Mouse (Mus musculus) midbrain, postnatal 0 days (tissue): ENCODE measurements around the gene Kif4. TPM values are rescaled to one million over a fixed set of nuclear protein-coding genes. Genes with fewer than 3 reads are reported as not detected.

ENCODE experiments used
- ATAC-seq: fragments of 200-750 bp; cut with Nextera tagmentation; 2 replicates; pipeline ENCODE4 v1.8.0; 2017; ENCODE audit warnings: moderate number of reproducible peaks, mild to moderate bottlenecking, moderate TSS enrichment, moderate library complexity; ENCODE audit not compliant: low FRiP score
- DNase-seq: peaks from one replicate; pipeline ENCODE4 v3.0.0-alpha.2; 2015; ENCODE audit warnings: low spot score
- H3K27ac ChIP-seq: fragments of 300-500 bp; sonication (generic); 2 replicates; pipeline ENCODE4 v1.5.1; 2014; ENCODE audit warnings: low read depth, mild to moderate bottlenecking, low read length, mixed read lengths
- H3K27me3 ChIP-seq: fragments of 300-500 bp; sonication (generic); 2 replicates; pipeline ENCODE4 v1.6.1; 2014; ENCODE audit warnings: low read length, control low read depth, mixed read lengths; ENCODE audit not compliant: insufficient read depth
- H3K36me3 ChIP-seq: fragments of 300-500 bp; sonication (generic); 2 replicates; pipeline ENCODE4 v1.6.1; 2014; ENCODE audit warnings: low read length, control low read depth, mixed read lengths; ENCODE audit not compliant: insufficient read depth
- H3K4me1 ChIP-seq: fragments of 300-500 bp; sonication (generic); 2 replicates; pipeline ENCODE4 v1.6.1; 2014; ENCODE audit warnings: mild to moderate bottlenecking, control low read depth, antibody characterized with exemption, low read length, mixed read lengths; ENCODE audit not compliant: insufficient read depth
- H3K4me2 ChIP-seq: fragments of 300-500 bp; sonication (generic); 2 replicates; pipeline ENCODE4 v1.6.1; 2014; ENCODE audit warnings: low read depth, mild to moderate bottlenecking, low read length, mixed read lengths; ENCODE audit not compliant: poor library complexity, severe bottlenecking
- H3K4me3 ChIP-seq: fragments of 300-500 bp; sonication (generic); 2 replicates; pipeline ENCODE4 v1.5.1; 2014; ENCODE audit warnings: low read depth, mild to moderate bottlenecking, low read length, moderate library complexity
- H3K9ac ChIP-seq: fragments of 300-500 bp; sonication (generic); replicated peaks from 2 replicates; pipeline ENCODE4 v1.6.1; 2014; ENCODE audit warnings: mild to moderate bottlenecking, low read length, moderate library complexity, mixed read lengths; ENCODE audit not compliant: poor library complexity, severe bottlenecking
- H3K9me3 ChIP-seq: fragments of 300-500 bp; sonication (generic); 2 replicates; pipeline ENCODE4 v1.6.1; 2016; ENCODE audit warnings: low read length, control low read depth
- CTCF ChIP-seq: IDR thresholded peaks from 2 replicates; pipeline ENCODE4 v1.5.1; 2016; ENCODE audit warnings: antibody characterized with exemption, mild to moderate bottlenecking
- WGBS: fragments of 180-500 bp; shearing (Covaris S2); extraction: QIAGEN DNeasy Blood & Tissue Kit; methylation state at CpG from one replicate; pipeline ENCODE4 v1.1.7; 2014; 5-methylcytosine and 5-hydroxymethylcytosine counted together
- polyA plus RNA-seq: library from polyadenylated mRNA; unstranded; fragments of >200 nt; fragmentation: Nextera tagmentation; extraction: Ambion mirVana; gene quantifications from 2 replicates; pipeline ENCODE4 v1.2.1, GENCODE M21; 2015
- total RNA-seq: library from RNA; depleted of rRNA; stranded (reverse); fragments of >200 nt; gene quantifications from 2 replicates; pipeline ENCODE4 v1.2.3, GENCODE M21; 2014

Gene Kif4
- total and polyA plus RNA-seq, 2 experiments from 2014 or later: 1.6 to 3.9 TPM

DNA sequence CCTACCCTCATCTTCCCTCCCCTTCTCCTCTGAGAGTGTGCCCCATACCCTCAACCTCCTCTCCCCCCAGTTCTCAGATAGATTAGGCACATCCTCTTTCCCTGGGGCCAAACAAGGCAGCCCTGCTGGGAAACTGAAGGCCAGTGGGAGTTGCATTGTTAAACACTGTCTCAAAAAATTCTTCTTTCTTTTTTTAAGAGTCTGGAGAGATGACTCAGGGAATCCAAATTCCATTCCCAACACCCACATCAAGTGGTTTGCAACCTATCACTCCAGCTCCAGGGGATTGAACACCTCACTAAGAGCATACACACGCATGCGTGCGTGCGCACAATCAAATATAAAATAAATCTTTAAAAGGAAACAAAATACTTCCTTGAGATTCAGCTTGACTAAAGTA lies 71.2 kb downstream of the Kif4 start:
- no peak for ATAC-seq
- no peaks in the 10 kb centered on the region for H3K9me3 ChIP-seq
- no peaks in the 10 kb centered on the region for H3K36me3 ChIP-seq
- TF ChIP-seq CTCF: no peak
- no peak overlapping the region for H3K27ac ChIP-seq
- no peak overlapping the region for H3K4me3 ChIP-seq
- no peaks in the 10 kb centered on the region for H3K4me1 ChIP-seq
- no peak overlapping the region for H3K9ac ChIP-seq
- no peak overlapping the region for H3K4me2 ChIP-seq
- H3K27me3 ChIP-seq: no peaks in the 10 kb centered on the region
- DNase-seq: no peak
- 95% methylated on average over 4 of the region's 4 CpGs for WGBS

DNA sequence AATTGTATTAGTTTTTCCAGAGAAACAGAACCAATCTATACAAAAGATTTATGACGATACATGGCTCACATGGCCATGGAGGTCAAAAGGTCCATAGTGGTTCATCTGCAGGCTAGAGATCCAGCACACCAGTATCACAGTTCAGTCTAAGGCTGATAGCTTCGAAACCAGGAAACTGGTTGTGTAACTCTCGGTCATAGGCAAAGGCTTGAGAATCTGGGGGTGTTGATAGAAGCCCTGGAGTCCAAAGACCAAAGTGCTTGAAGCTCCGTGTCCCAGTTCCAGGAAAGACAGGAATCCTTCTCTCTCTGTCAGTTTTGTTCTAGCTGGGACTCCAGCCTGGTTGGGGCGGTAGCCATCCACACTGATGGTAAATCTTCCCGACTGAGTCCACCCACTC lies 82.5 kb downstream of the Kif4 start:
- no peak for DNase-seq
- Histone ChIP-seq H3K27me3 (no peaks in the 10 kb centered on the region), H3K4me1 (no peaks in the 10 kb centered on the region), H3K4me3 (no peak overlapping the region), H3K9me3 (no peaks in the 10 kb centered on the region), H3K4me2 (no peak overlapping the region), H3K9ac (no peak overlapping the region), H3K36me3 (no peaks in the 10 kb centered on the region), H3K27ac (no peak overlapping the region)
- no peak for TF ChIP-seq CTCF
- no peak for ATAC-seq
- 93% methylated on average over 6 of the region's 6 CpGs for WGBS

DNA sequence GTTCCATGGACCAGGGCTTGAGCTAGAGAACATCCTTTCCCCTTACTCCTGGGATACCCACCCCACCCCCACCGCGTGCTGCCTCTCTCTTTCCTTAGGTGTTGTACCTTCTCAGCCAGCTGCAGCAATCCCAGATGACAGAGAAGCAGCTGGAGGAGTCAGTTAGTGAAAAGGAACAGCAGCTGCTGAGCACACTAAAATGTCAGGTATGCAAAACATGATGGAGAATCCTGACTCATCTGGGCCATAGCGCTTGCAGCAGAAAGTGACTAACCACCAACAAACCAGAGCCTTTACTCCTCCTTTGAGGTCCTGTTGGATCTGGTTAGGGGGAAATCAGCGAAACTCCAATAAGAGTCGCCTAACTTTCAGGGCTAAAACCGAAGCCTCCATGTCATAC lies 90.6 kb downstream of the Kif4 start:
- Histone ChIP-seq H3K9me3 (no peaks in the 10 kb centered on the region), H3K27ac (no peak overlapping the region), H3K27me3 (no peaks in the 10 kb centered on the region), H3K4me3 (no peak overlapping the region), H3K36me3 (no peaks in the 10 kb centered on the region), H3K9ac (no peak overlapping the region), H3K4me1 (no peaks in the 10 kb centered on the region), H3K4me2 (no peak overlapping the region)
- ATAC-seq: no peak
- DNase-seq: no peak
- WGBS: 88% methylated on average over 6 of the region's 6 CpGs
- TF ChIP-seq CTCF: no peak

DNA sequence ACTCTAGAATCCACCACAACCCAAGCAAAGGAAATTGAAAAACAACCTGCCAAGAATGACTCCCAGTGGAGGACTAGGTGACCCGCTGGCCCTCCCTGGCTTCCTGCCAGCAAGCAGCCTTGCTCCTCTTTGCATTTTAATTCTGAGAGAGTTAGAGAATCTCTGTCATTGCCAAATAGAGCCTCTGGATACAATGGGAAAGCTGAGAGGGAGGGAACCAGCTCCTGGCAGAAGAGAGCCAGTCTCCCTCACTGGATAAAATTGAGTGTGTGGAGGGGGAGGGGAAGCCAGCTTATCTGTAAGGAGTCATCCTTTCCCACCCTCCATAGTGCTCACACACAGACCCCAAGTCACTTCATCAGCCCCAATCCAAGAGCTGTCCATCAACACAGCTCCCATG lies 103.4 kb downstream of the Kif4 start:
- peak; percentile 69 for DNase-seq
- TF ChIP-seq CTCF: no peak
- Histone ChIP-seq H3K27me3 (no peaks in the 10 kb centered on the region), H3K27ac (0 out of 2 replicates have a peak overlapping the region, but pooled peaks have one; percentile 26), H3K9me3 (no peaks in the 10 kb centered on the region), H3K4me3 (no peak overlapping the region), H3K4me2 (no peak overlapping the region), H3K9ac (no peak overlapping the region), H3K4me1 (no peaks in the 10 kb centered on the region), H3K36me3 (no peaks in the 10 kb centered on the region)
- 19% methylated on average over 1 of the region's 1 CpGs for WGBS
- ATAC-seq: 0 out of 2 replicates have a peak, but pooled peaks have one; percentile 26

DNA sequence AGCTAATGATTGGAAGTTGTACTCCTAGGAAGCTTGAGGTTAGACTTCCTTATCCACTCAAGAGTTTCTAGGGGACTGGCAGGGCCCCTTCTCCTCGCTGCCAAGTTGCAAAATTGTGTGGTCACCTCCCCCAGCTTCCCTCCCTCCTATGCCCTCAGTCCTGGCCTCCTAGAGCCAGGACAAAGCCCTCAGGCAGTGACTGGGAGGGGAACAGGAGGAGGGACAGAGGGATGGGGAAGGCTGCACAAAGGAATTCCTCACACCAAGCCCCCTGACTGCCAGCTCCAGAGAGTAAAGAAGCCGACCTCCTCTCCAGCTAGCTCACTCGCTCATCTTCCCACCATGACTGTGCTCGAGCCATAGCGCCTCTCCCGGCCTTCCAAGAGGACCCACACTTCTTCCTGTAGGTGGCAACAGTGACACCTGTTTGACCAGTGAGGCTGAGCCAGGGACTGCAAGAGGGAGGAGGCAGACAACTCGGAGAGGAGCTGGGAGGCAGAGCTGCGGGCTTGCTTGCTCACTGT lies 104.2 kb downstream of the Kif4 start, which contains the start of gene Gdpd2:
Gene Gdpd2 (plus strand): TSS at position 209 of the 524 bp plus-strand sequence.
- TF ChIP-seq CTCF: peak; percentile 74
- DNase-seq (peak; percentile 70), ATAC-seq (peak; percentile 80)
- 20% methylated on average over 8 of the region's 8 CpGs for WGBS
- no peaks in the 10 kb centered on the region for H3K4me1 ChIP-seq
- peak within 1 kb of the TSS; percentile 50; the same call in 1 of the 2 replicates for H3K9ac ChIP-seq
- peak within 1 kb of the TSS; percentile 54 for H3K4me2 ChIP-seq
- H3K27ac ChIP-seq: 0 out of 2 replicates have a peak within 1 kb of the TSS, but pooled peaks have one; percentile 26
- no peaks in the 10 kb centered on the region for H3K27me3 ChIP-seq
- no peaks in the 10 kb centered on the region for H3K9me3 ChIP-seq
- H3K36me3 ChIP-seq: no peaks in the 10 kb centered on the region
- peak within 1 kb of the TSS; percentile 31 for H3K4me3 ChIP-seq

DNA sequence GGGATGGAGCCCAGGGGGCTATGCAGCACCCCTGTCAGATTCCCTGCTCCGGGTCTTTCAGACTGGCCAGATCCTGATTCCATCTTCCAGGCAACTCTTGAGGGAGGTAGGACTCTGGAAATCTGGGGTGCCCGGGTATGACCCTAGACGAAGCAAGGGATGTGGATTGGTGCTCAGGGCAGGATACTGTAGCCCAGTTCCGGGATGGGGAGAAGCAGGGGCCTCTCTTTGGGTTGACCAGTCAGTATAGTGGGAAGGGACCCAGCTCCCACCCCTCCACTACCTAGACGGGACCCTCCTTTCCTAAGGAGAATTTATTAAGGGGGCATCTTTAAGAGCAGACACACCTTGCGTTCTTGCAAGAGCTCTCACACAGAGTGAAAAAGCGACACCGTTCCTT lies 104.7 kb downstream of the Kif4 start:
- 39% methylated on average over 8 of the region's 8 CpGs for WGBS
- no peaks in the 10 kb centered on the region for H3K4me1 ChIP-seq
- peak; percentile 54; the same call in 1 of the 2 replicates for ATAC-seq
- peak overlapping the region; percentile 50; the same call in 1 of the 2 replicates for H3K9ac ChIP-seq
- H3K9me3 ChIP-seq: no peaks in the 10 kb centered on the region
- no peaks in the 10 kb centered on the region for H3K36me3 ChIP-seq
- H3K27ac ChIP-seq: no peak overlapping the region
- peak overlapping the region; percentile 31 for H3K4me3 ChIP-seq
- H3K27me3 ChIP-seq: no peaks in the 10 kb centered on the region
- no peak for DNase-seq
- no peak for TF ChIP-seq CTCF
- H3K4me2 ChIP-seq: peak overlapping the region; percentile 54
